Mouse (Mus musculus) fat pad, adult 2 months (tissue): ENCODE measurements around the gene Aco1.
"Not testable (repeated sequence)": the region's sequence is repeated elsewhere in the genome, so short reads cannot be mapped to it uniquely, and the experiment has no call there.

Source experiments
- DNase-seq: peaks from one replicate; pipeline ENCODE4 v3.0.0-alpha.2; 2011; ENCODE audit warnings: low read depth, low spot score; ENCODE audit errors: extremely low read depth

The Aco1 gene

DNA sequence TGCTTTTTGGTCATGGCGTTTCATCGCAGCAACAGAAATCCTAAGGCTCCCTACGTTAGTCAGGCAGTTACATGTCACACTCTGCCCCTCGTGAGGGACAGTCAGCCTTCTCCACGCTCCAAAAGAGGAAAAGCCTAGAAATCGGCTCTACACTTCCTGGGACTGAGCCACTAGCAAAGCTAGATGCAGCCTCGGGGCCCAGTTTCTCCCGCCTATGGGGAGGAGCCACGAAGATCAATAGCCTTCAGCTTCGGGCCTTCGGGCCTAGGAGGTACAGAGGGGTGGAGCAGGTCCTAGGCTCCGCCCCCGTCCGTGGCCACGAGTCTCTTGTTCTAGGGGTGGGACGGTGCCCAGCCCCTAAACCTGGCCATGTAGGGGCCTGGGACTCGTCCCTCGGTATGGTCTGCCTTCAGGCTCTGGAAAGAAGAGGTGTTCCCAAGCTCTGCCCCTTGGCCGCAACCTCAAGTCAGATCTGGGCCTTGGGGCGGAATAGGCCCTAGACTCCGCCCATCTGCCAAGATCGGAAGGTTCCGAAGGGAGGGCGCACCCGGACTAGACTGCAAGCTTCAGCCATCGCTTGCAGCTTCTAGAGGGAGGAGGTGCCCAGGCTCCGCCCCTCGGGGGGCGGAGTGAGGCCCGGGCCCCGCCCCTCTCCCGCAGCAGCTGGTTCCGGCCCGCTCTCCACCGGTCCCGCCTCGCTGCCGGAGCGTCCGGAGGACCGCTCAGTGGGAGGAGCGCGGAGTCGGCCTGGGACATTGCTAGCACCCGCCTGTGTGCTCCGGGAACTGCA is at the start of gene Aco1:
Gene Aco1, plus strand, starts transcription at position 339 of the 790 bp plus-strand sequence.
- peak; percentile 63 for DNase-seq

DNA sequence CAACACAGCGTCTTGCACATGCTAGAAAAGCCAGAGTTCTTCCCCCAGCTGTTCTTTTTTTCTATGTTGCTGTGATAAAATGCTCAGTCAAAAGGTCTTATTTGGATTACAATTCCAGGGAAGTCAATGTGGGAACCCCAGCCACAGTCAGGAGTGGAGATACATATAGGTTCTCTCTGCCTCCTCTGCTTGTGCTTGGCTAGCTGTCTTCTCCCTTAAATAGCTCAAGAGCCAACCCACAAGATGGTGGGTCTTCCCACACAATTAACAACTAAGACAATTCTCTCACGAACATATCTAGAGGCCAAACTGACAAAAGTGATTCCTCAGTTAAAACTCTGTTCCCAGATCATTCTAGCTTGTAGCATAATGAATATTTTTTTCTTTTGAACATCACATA is 47.9 kb upstream of the Aco1 start:
- no peak for DNase-seq

DNA sequence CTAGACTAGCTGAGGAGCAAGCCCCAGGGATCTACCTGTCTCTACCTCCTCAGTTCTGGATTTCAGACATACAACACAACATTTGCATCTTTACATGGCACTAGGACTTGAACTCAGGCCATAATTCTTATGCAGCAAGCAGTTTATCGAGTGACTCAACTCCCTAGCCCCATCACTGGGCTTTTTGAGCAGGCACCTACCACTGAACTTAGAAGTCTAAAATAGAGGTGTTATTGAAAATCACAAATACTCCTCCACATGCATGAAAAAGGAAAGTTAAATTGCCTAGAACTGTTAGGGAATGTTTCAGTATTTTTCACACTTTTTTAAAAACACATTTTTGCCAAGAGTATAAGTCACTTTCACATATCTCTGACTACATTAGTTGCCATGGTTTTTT is 39.9 kb upstream of the Aco1 start:
- no peak for DNase-seq

DNA sequence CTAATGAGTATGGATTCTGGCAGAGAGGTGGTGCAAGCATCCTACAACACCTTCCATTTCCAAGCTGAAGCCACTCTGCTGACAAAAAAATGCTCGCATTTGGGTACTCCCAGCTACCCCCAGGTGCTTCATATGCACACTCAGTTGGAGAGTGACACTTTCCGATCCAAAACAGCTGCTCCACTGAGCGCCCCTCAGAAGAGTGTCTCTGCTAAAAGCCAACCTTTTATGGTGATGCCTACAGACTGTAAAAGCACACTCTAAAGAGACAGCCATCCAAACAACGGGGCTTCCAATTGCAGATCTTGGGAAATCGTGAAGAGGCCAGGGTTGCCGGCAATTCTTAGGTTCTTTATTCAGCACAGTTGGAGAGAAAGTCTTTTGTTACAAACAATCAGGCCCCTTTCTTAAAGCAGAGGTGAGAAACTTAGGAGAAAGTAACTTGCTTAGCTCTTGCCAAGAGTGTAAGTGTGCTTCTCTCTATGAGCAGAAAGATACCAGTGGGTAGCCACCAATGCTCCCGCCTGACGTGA is 36.8 kb upstream of the Aco1 start:
- DNase-seq, result no peak

DNA sequence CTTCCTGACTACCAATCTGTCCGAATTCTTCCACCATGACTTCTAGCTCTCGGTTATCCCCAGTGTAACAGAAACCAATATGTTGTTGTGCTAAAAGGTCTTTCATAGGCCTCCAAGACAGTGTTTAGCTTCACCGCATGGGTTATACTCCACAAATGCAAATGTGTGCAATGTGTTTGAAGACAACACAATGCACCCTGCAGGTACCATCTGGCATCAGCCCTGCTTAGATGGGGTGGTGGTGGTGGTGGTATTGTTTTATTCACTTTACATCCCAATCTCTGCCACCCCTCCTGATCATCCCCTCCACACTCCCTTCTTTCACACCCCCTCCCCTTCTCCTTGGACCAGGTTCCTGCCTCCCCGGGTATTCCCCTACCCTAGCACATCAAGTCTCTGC is 34.9 kb upstream of the Aco1 start:
- no peak for DNase-seq

DNA sequence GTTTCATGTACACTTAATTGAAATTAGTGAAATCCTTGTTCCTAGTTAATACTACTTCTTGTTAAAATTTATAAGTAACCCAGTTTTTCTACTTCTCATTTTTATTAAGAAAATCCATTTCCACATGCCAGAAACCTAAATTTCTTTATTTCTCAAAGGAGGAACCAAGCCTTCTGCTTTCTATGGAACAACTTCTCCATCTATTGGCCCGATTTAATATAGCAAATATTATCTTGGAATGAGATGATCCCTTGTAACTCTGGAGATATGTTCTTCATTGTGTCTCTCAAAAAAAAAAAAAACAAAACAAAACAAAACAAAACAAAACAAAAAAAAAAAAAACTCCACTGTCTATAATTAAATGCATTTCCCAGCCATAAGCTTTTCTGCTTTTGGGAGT is 29.7 kb upstream of the Aco1 start:
- DNase-seq, result no peak

DNA sequence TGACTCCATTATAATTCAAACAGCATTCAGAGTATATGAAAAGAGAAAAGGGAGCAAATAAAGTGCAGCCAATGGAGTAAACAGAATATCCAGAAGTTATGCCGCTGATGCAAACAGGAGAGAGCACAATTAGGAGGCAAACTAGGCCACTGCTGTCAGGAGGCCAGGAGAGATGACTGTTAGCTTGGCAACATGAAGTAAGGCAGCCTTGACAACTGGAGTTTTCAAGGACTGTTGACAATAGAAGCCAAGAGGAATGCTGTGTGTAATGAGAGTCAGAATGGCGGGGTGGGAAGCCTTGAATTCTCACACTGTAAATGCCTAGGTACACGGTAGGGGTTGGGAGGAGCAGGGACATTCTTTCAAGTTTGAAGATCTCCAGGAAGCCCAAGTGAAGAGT is 21.7 kb upstream of the Aco1 start:
- DNase-seq, result no peak

DNA sequence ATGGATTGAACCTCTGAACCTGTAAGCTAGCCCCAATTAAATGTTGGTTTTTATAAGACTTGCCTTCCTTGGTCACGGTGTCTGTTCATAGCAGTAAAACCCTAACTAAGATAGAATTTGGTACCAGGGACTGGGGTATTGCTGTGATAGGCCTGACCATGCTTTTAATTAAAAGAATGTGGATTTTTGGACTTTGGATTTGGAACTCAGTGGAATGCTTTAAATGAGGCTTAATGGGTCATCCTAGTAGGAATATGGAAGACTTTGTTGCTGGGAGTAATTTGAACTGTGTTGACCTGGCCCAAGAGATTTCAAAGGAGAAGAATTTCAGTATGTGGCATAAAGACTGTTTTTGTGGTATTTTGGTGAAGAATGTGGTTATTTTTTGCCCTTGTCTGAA is 20.6 kb upstream of the Aco1 start:
- DNase-seq, result not testable (repeated sequence)

DNA sequence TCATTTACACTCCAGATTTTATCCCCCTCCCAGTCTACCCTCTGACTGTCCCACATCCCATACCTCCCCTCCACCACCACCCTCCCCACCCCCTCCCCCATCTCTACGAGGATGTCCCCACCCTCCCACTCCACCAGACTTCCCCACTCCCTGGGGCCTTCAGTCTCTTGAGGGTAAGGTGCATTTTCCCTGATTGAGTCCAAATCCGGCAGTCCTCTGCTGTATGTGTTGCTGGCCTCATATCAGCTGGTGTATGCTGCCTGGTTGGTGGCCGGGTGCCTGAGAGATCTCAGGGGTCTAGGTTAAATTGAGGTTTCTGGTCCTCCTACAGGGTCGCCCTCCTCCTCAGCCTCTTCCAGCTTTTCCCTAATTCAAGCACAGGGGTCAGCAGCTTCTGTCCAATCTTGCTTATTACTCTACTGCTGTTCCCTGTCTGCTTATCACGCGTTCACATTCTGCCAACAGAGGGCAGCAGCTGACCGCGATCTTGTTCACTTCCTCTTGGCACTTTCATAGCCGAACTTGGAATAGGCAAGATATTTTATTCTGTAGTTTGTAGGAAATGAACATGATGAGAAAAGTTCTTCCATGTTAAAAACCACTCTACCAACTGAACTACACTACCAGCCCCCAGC is 8.3 kb upstream of the Aco1 start:
- no peak for DNase-seq

DNA sequence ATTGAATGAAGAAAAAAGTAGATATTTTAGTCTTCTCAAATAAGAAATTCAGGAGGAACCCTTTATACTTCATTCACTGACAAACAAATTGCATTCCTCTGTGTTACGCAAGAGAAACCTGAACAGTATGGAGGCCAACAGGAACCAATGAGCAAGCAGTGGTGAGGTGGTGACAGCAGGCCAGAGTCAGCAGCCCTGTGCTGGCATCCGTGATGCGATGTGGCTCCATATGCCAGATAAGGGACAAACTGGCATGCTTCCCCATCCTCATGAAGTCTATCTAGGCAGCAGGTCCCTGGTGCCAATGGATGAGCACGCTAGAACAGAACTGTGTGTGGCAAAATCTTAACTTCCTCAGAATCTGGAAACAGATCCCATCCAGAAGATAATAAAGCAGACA is 6.4 kb upstream of the Aco1 start:
- DNase-seq, result no peak

DNA sequence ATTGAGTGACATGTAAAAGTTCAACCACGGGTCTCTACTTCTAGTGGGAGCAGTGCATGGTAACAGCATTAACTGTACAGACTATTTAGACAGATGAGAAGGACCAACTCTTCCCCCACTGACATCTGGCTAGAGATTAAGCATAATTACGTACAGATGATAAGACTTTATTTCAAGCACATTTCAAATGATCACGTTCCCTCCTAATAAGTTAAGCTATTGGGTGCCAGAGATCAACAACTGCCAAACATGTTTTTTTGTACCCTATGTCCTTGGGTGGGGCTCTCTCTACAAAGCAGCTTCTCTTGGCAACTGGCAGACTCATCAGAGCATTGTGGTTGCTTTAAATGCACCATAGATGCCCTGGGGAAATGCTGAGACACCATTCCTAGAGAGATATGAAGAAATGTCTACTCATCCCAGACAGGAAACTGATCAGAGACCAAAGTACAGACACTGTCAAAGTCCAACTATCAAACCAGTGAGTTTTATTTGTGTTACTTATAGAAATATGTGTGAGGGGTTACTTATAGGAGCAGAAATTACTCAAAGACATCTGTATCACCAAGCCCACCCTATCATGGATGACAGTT is 3.1 kb upstream of the Aco1 start:
- DNase-seq, result no peak

DNA sequence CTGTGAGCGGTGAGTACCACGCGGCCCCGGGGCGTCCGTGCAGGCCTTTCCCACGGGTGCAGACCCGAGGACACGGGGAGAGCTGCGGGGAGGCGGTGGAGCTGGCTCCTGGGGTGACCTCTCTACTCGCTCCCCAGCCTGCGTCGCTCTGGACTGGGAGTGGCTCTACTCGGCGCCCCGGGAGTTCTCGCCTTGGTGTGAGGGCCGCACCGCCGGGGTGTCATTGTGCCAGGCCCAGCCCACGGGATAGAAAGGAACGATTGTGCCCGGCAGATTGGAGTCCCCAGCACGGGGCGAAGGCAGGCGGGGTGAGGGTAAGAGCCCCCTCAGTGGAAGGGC is 621 bp downstream of the Aco1 start:
- DNase-seq, result no peak

DNA sequence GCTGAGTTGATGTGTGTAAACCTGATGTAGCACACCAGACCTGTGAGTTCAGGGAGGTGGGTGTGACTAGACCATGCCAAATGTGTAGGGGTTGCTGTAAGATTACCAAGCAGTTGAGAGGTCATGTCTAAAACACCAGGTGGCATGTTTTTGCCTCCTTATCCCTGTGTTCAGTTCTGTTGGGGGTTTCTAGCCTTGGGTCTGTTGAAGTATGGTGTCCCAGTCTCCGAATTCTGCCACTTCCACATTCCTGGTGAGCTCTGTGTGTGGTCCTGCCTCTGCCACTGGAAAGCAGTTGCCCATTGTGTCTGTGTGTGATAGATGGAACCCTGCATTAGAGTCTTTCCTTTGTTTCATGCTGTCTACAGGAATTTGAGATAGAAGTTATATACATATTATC is 1.7 kb downstream of the Aco1 start:
- no peak for DNase-seq

DNA sequence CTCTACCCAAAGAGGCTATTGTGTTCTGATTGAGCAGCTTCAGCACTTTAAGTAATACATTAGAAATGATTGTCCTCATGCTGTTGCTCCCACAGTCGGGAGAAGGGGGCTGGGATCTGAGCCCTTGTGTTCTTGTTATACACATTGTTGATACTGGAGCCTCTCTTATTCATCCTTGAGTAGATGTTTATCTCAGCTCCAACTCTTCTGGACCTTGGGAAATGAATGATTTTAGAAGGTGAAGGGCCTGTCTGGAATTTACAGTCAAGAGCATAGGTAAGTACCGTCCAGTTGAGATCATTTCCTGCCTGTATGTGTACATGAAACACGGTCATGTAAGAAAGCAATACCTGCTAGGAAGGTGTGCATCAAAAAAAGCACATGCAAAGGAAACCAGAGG is 2.1 kb downstream of the Aco1 start:
- DNase-seq, result no peak

DNA sequence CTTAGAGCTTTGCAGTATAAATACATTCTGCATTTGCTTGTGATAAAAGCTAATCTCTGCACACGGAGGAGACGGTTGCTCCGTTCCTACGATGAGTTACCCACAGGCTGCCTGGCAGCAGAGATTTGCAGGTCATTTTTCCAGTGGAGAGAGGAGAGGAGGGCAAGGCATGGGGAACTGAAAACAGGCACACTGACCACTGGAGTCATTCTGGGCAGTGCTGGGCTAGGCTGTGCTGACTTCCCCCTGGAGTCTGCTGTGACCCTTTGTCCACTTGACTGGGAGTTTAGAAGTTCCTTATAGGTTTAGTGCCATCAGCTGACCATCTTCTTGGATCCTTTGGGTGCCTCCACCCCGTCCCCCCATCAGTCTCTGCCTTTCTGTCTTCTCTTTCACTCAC is 5.4 kb downstream of the Aco1 start:
- no peak for DNase-seq

DNA sequence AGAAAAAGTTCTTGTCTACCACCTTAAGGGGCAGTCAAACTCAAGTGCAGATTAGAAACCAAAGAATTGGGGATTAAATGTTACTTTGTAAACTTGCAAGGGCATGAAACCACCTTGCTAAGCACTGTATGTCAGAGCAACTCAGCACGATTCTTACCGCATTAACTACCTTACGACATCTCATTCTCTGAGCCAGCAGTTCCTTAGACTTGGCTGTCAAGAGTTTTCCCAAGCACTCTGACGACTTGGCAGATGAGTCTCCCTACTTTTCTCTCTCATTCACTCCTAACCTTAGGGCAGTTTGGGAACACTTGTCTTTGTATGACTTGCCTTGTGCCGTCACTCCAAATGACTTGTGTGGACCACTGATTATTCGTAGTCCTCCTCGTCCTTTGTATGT is 7.2 kb downstream of the Aco1 start:
- peak; percentile 99 for DNase-seq

DNA sequence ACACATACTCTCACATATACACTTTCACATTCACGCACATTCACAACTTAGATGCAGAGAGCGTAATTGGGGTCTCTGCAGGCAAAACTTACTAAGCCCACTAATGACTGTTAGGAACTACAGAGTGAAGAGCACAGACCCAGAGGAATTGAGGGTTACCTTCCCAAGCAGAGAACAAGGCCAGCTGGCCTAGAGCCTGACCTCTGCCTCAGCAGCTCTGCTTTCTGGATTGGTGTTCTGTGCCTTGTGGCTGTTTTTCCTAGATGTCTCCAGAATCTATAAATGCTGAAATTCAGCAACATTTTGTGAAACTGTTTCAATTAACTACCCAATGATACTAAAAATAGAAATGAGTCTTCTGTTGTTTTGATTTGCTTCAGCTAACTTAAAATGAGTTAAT is 9.9 kb downstream of the Aco1 start:
- peak; percentile 58 for DNase-seq

DNA sequence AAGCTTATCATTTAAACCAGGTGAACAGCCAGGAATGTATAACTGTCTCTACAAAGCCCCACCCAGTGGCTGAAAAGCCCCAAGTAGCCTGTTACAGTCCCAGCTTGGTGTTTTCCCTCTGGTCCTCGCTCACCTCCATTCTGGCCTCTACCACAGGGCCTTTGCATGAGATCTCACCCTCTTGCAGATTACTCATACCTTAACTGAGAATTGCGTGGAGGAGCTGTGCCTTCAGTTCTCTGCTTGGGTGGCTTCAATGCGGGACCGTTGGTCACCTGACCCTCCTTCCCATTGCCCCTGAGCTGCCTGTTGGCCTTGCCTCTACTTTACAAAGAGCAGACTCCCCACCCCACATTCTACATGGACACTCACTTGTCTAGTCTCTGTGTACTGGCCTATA is 10.6 kb downstream of the Aco1 start:
- DNase-seq, result no peak

DNA sequence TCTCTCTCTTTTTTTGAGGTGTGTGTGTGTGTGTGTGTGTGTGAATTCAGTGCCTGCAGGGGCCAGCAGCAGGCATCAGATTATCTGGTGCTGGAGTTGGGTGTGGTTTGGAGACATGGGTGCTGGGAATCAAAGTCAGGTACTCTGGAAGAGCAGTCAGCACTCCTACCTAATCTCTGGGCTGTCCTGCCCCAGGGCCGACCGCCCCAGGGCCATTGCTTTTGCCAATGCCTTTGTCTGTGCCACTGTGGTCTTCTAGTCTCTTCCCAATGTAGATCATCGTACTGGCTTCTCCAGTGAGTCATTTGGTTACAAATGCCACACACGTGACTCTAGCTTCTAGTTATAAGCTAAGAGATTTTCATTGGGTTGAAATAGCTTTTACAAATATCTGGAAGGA is 11.9 kb downstream of the Aco1 start:
- DNase-seq, result no peak

DNA sequence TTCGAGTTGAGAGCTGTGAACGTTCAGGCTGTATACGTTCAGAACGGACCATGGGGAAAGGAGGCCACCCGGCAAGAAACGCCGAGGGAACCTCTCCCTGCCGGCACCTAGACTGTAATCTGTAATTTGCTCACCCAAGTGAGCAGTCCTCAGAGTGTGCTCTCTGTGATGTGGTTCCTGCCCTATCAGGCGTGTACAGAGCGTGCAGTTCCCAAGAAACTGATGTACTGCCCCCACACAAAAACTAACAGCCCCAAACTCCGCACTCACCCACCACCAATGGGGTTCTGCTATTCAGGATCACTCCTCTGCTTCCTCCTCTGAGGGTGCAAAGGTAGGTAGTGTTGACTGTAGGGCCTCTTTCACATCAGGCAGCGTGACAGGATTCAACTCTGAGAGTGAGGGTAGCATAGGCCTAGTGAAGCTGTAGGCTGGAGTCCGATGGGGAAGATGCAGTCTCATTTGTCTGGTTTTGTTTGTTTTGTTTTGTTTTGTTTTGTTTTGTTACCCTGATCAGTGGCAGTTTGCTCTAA is 12.7 kb downstream of the Aco1 start:
- no peak for DNase-seq

DNA sequence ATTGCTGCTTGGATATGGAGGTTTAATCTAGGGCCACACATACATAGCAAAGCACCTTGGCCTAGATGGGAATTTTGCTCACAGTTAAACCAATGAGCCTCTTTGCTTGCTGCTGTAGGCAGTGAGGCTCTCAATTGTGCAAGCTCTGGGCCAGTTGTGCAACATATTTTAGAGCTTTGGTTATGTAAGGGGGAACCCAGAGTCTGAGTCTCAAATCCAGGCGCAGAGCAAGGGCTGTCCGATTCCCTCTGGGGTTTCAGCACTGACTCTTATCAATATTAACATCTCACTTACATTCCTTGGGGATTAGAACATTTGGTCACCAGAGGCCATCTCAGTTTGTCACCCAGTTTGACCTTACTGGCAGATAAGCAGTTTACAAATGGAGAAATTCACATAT is 13.3 kb downstream of the Aco1 start:
- DNase-seq, result peak; percentile 94
